Mouse (Mus musculus) heart, embryonic 11.5 days (tissue): Measurements from ENCODE around the gene Nol10. TPM values are rescaled to one million over a fixed set of nuclear protein-coding genes. Genes with fewer than 3 reads are reported as not detected.

Experiments used
- ATAC-seq: fragments of 200-750 bp; cut with Nextera tagmentation; replicated peaks from 2 replicates; pipeline ENCODE4 v1.8.0; 2017; ENCODE audit warnings: moderate library complexity; ENCODE audit not compliant: insufficient number of reproducible peaks, low FRiP score, low TSS enrichment
- H3K27ac ChIP-seq: fragments of 300-500 bp; sonication (generic); 2 replicates; pipeline ENCODE4 v1.5.1; 2014; ENCODE audit warnings: mild to moderate bottlenecking, low read depth, low read length
- H3K27me3 ChIP-seq: fragments of 300-500 bp; sonication (generic); 2 replicates; pipeline ENCODE4 v1.6.1; 2014; ENCODE audit warnings: mild to moderate bottlenecking, low read length, mixed read lengths; ENCODE audit not compliant: control insufficient read depth, insufficient read depth
- H3K36me3 ChIP-seq: fragments of 300-500 bp; sonication (generic); 2 replicates; pipeline ENCODE4 v1.6.1; 2014; ENCODE audit warnings: mild to moderate bottlenecking, low read length, moderate library complexity, mixed read lengths; ENCODE audit not compliant: control insufficient read depth, insufficient read depth
- H3K4me1 ChIP-seq: fragments of 300-500 bp; sonication (generic); 2 replicates; pipeline ENCODE4 v1.6.1; 2014; ENCODE audit warnings: low read length; ENCODE audit not compliant: control insufficient read depth, insufficient read depth
- H3K4me2 ChIP-seq: fragments of 300-500 bp; sonication (generic); 2 replicates; pipeline ENCODE4 v1.6.1; 2014; ENCODE audit warnings: mild to moderate bottlenecking, moderate library complexity
- H3K4me3 ChIP-seq: fragments of 300-500 bp; sonication (generic); 2 replicates; pipeline ENCODE4 v1.5.1; 2014; ENCODE audit warnings: low read depth, low read length
- H3K9ac ChIP-seq: fragments of 300-500 bp; sonication (generic); 2 replicates; pipeline ENCODE4 v1.6.1; 2014; ENCODE audit warnings: mild to moderate bottlenecking, low read depth, low read length, moderate library complexity
- H3K9me3 ChIP-seq: fragments of 300-500 bp; sonication (generic); replicated peaks from 2 replicates; pipeline ENCODE4 v1.6.1; 2016; ENCODE audit warnings: low read length; ENCODE audit not compliant: control insufficient read depth
- WGBS: fragments of 180-500 bp; shearing (Covaris S2); extraction: QIAGEN DNeasy Blood & Tissue Kit; methylation state at CpG from one replicate; pipeline ENCODE4 v1.1.7; 2014; ENCODE audit not compliant: insufficient replicate concordance; 5-methylcytosine and 5-hydroxymethylcytosine counted together
- polyA plus RNA-seq: library from polyadenylated mRNA; unstranded; fragments of >200 nt; fragmentation: Nextera tagmentation; extraction: Ambion mirVana; gene quantifications from 2 replicates; pipeline ENCODE4 v1.2.1, GENCODE M21; 2014

The Nol10 gene
- polyA plus RNA-seq, 1 experiment from 2014 or later, result 15.9 TPM

DNA sequence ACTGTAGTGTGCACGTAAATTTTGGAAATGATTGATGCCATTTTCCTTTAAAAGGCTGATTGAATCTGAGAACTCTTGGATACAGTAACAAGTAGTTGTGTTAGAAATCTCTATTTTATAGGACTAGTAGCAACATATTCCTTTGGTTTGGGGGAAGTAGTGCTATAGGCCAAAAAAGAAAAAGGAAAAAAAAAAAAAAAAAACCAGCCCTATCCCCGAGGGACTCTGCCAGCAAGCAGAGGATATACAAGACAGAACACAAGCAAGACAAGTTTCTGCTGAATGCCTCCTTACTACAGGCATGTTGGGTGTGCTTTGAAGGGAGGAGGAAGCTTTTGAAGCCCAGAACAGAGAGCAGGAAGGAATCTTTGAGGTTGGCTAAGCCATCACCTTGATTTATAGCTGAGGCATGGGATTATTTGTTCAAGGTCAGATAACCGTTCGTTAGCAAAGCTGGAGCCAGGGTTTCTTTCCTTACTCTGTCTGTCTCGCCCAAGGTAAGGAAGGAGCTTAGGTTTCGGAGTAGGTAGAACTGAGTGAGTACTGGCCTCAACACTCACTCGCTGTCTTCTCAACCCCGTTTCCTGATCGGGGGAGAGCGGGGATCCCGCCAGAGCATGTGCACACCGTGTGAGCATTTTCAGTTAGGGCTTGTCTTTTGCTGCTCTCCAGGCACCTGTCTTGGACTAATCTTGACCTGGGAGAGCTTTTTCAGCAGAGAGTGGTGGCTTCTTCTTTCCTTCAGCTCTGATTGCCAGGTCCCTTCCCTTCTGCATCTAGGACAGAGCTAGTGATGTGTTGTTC is 39.3 kb downstream of the Nol10 start:
- no peak overlapping the region for H3K4me3 ChIP-seq
- H3K9me3 ChIP-seq, result no peaks in the 10 kb centered on the region
- ATAC-seq, result no peak
- H3K4me1 ChIP-seq, result no peaks in the 10 kb centered on the region
- H3K27ac ChIP-seq, result no peak overlapping the region
- no peak overlapping the region for H3K4me2 ChIP-seq
- no peaks in the 10 kb centered on the region for H3K27me3 ChIP-seq
- WGBS, result 84% methylated on average over 12 of the region's 12 CpGs
- no peak overlapping the region for H3K9ac ChIP-seq
- 0 out of 2 replicates have a peak, but pooled peaks cover 1% of the 10 kb centered on the region for H3K36me3 ChIP-seq

DNA sequence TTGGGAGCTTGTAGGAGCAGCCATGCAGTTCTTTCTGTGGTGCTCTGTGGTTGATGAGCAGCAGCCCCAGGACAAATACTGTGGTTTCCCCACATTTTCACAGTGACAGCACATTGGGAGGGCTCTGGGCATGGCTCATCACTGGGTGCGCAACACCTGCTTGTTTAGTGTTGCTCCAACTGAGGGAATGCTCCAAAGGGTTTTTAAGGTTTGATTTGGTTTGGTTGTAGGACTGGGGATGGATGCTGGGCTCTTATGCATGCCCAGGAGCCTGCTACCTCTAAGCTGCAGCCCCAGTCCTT is 39.8 kb downstream of the Nol10 start:
- WGBS, result 87% methylated on average over 1 of the region's 1 CpGs
- no peaks in the 10 kb centered on the region for H3K4me1 ChIP-seq
- H3K9ac ChIP-seq, result no peak overlapping the region
- H3K27ac ChIP-seq, result no peak overlapping the region
- H3K36me3 ChIP-seq, result no peaks in the 10 kb centered on the region
- H3K9me3 ChIP-seq, result no peaks in the 10 kb centered on the region
- H3K4me3 ChIP-seq, result no peak overlapping the region
- no peak overlapping the region for H3K4me2 ChIP-seq
- H3K27me3 ChIP-seq, result no peaks in the 10 kb centered on the region
- no peak for ATAC-seq

DNA sequence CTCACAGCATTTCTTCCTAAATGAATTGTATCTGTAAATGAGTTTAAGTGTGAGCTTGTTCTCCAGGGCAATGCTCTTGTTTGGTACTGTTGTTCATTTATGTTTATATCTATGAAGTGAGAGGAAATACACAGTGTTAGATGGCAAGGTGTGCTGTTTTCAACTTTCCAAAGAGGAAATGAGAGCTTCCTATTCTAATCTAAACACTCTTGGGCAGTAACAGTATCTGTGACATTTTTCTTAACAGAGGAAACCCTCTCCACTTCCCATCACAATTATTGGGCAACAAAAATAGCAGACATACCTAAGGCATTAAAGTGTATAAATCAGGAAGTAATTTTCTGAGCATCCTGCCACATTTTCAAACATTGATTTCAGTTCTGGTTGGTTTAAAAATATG is 41.8 kb downstream of the Nol10 start:
- H3K9me3 ChIP-seq, result no peaks in the 10 kb centered on the region
- H3K27ac ChIP-seq, result no peak overlapping the region
- no peaks in the 10 kb centered on the region for H3K4me1 ChIP-seq
- H3K9ac ChIP-seq, result no peak overlapping the region
- no peak overlapping the region for H3K4me2 ChIP-seq
- ATAC-seq, result no peak
- no peaks in the 10 kb centered on the region for H3K36me3 ChIP-seq
- H3K4me3 ChIP-seq, result no peak overlapping the region
- H3K27me3 ChIP-seq, result no peaks in the 10 kb centered on the region

DNA sequence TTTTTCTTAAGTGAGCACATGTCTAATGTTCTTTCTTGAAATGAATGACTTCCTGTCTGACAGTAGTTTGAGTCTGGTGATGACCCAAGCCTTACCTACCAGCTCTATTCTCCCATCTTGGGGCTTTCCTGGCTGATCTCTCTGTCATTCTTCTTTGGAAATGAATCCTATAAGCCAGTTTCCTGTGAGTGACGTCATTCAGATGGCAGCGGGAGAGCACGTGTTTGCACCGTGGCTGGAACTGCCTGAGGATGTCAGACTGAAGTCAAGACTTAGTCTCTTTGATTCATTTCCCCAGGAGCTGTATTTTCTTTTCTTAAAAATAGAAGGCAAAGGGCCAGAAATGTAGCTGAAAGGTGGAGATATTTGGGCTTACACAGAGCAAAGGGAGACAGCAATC is 42.3 kb downstream of the Nol10 start:
- Histone ChIP-seq H3K9ac (no peak overlapping the region), H3K9me3 (no peaks in the 10 kb centered on the region), H3K27ac (no peak overlapping the region), H3K27me3 (no peaks in the 10 kb centered on the region), H3K36me3 (no peaks in the 10 kb centered on the region), H3K4me3 (no peak overlapping the region), H3K4me1 (no peaks in the 10 kb centered on the region), H3K4me2 (no peak overlapping the region)
- 63% methylated on average over 4 of the region's 4 CpGs for WGBS
- ATAC-seq, result no peak

DNA sequence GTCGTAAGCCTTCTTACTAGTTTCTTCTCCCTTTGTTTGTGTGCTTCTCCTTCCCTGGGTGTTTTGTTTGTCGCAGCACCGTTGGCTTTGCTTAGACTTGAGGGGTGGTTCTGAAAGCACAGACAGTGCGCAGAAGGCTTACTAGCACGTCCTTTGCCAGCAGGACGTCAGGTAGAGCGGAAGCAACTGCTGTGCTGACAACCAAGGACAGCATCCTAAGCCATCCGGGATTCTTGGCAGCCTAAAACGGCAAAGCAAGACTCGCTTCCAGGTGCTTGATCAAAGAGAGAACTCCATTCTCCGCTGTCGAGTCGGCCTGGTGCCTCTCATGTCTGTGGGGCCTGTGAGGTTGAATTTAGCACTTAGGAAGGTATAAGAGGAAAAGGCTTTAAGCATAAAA is 44.9 kb downstream of the Nol10 start:
- H3K27ac ChIP-seq, result no peak overlapping the region
- H3K9ac ChIP-seq, result no peak overlapping the region
- no peak overlapping the region for H3K4me3 ChIP-seq
- H3K36me3 ChIP-seq, result no peaks in the 10 kb centered on the region
- ATAC-seq, result no peak
- WGBS, result 72% methylated on average over 13 of the region's 13 CpGs
- no peaks in the 10 kb centered on the region for H3K9me3 ChIP-seq
- no peaks in the 10 kb centered on the region for H3K4me1 ChIP-seq
- no peak overlapping the region for H3K4me2 ChIP-seq
- H3K27me3 ChIP-seq, result no peaks in the 10 kb centered on the region

DNA sequence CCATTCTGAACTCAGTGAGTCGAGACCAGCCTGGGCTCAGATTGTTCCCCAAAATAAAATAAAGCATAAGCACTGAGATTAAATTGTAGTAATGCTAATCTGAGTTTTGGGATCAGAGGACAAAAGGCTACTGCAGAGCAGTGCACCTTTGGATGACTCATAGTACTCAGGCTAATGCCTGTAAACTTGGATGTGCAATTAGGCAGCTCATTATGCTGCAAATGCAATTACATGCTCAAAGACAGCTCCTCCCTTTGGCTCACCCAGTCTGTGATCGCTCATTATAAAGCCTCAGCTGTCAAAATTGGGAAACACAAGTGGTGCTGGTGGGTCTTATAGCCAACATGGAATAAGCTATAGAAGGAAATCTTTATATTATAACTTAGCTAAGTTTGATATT is 48.9 kb downstream of the Nol10 start:
- Histone ChIP-seq H3K9ac (no peak overlapping the region), H3K4me1 (no peaks in the 10 kb centered on the region), H3K27ac (no peak overlapping the region), H3K4me3 (no peak overlapping the region), H3K36me3 (peaks cover 6% of the 10 kb centered on the region; the same call in 1 of the 2 replicates), H3K4me2 (no peak overlapping the region), H3K9me3 (no peaks in the 10 kb centered on the region), H3K27me3 (no peaks in the 10 kb centered on the region)
- 74% methylated on average over 2 of the region's 2 CpGs for WGBS
- no peak for ATAC-seq

DNA sequence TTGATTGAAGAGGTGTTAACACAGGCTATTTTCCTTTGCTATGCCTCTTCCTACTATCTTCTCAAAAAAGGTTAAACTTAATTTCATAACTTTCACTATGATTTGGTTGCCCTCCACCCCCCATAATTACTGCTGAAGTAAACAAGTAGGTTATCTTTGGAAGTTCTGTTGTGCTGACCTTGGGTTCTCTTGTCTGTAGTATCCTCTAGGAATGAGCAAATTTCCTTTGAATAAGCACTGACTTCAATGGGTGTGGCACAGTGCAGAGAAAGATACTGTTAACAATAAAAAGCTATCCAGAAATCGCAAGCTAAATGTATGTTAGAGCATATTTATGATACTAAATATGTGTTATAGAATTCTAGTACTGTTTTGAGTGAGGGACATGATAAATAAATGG is 53.2 kb downstream of the Nol10 start:
- WGBS, result 87% methylated on average over 1 of the region's 1 CpGs
- Histone ChIP-seq H3K36me3 (peaks cover 9% of the 10 kb centered on the region), H3K9me3 (no peaks in the 10 kb centered on the region), H3K4me1 (no peaks in the 10 kb centered on the region), H3K4me2 (no peak overlapping the region), H3K27ac (no peak overlapping the region), H3K9ac (no peak overlapping the region), H3K4me3 (no peak overlapping the region), H3K27me3 (no peaks in the 10 kb centered on the region)
- ATAC-seq, result no peak

DNA sequence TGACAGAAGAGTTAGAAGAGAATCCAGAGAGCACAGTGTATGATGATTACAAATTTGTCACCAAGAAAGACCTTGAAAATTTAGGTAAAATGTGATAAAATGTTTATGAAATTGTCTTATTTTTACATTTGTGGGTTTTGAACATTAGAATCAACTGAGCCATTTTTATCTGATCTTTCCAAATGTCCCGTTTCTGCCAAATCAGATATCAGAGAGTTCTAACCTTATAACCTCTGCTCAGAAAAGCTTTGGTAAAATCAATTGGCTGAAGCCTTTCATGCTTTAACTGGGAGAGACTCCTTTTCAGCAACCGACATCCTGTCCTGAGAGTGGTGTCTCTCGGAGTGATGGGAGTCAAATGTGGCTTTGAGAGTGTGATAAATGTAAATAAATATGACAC is 53.9 kb downstream of the Nol10 start:
- Histone ChIP-seq H3K4me3 (no peak overlapping the region), H3K9ac (no peak overlapping the region), H3K4me2 (no peak overlapping the region), H3K36me3 (peaks cover 9% of the 10 kb centered on the region), H3K27me3 (no peaks in the 10 kb centered on the region), H3K27ac (no peak overlapping the region), H3K4me1 (no peaks in the 10 kb centered on the region), H3K9me3 (no peaks in the 10 kb centered on the region)
- no peak for ATAC-seq
- 76% methylated on average over 3 of the region's 3 CpGs for WGBS

DNA sequence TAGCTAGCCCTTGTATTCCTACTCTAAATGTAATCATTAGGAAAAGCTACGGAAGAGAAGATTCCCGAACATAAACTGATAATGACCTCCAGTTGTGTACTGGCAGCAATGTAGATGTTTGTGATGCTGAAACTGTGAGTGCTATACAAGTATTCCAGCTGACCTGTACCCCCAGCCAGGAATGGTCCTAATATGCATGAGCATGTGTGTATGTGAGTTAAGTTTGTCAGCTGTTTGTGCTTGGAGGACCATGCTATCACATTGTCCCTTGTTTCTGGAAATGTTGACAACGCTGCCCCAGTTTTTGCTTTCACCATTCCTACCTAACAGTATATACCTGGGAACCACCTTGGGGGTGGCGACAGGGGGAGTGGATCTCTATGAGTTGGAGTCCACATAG is 55.7 kb downstream of the Nol10 start:
- no peak overlapping the region for H3K27ac ChIP-seq
- no peak overlapping the region for H3K4me3 ChIP-seq
- H3K9me3 ChIP-seq, result no peaks in the 10 kb centered on the region
- WGBS, result 92% methylated on average over 4 of the region's 4 CpGs
- no peak overlapping the region for H3K9ac ChIP-seq
- H3K4me1 ChIP-seq, result no peaks in the 10 kb centered on the region
- peaks cover 9% of the 10 kb centered on the region for H3K36me3 ChIP-seq
- H3K27me3 ChIP-seq, result no peaks in the 10 kb centered on the region
- no peak for ATAC-seq
- H3K4me2 ChIP-seq, result no peak overlapping the region
